Mouse (Mus musculus): Measurements from ENCODE around the gene Ptger3.

Ptger3 gene

GRCm38 (mm10) chr3:157566725-157567565 lies at the start of gene Ptger3:
TSS of gene Ptger3 (plus strand) at chr3:157566892.
- DNase-seq = peak; percentile 69

- DNase-seq = no peak
These were observed 48.7 kb upstream of the Ptger3 start for GRCm38 (mm10) chr3:157517992-157518391.

GRCm38 (mm10) chr3:157520433-157520832 lies 46.3 kb upstream of the Ptger3 start:
- peak; percentile 71 for DNase-seq

GRCm38 (mm10) chr3:157523834-157524233 lies 42.9 kb upstream of the Ptger3 start:
- DNase-seq = no peak

GRCm38 (mm10) chr3:157531585-157531984 lies 35.1 kb upstream of the Ptger3 start:
- DNase-seq = no peak

- peak; percentile 96 for DNase-seq
These were observed 32.5 kb upstream of the Ptger3 start, which contains the start of gene Zranb2 for GRCm38 (mm10) chr3:157533964-157534785. TSS of gene Zranb2 (plus strand) at chr3:157534160.

GRCm38 (mm10) chr3:157534786-157535415 lies 31.8 kb upstream of the Ptger3 start:
- no peak for DNase-seq

- DNase-seq = no peak
These were observed 17.4 kb upstream of the Ptger3 start for GRCm38 (mm10) chr3:157549323-157549722.

GRCm38 (mm10) chr3:157549758-157550600 lies 16.7 kb upstream of the Ptger3 start:
- DNase-seq = no peak

GRCm38 (mm10) chr3:157565196-157565595 lies 1.5 kb upstream of the Ptger3 start:
- DNase-seq = peak; percentile 78

- DNase-seq = peak; percentile 31
These were observed 957 bp downstream of the Ptger3 start for GRCm38 (mm10) chr3:157567566-157568132.

- DNase-seq = no peak
These were observed 5.3 kb downstream of the Ptger3 start for GRCm38 (mm10) chr3:157572011-157572410.

- DNase-seq = no peak
These were observed 9.0 kb downstream of the Ptger3 start for GRCm38 (mm10) chr3:157575441-157576342.

GRCm38 (mm10) chr3:157576343-157576722 lies 9.6 kb downstream of the Ptger3 start:
- no peak for DNase-seq

- no peak for DNase-seq
These were observed 10.2 kb downstream of the Ptger3 start for GRCm38 (mm10) chr3:157576862-157577261.

- no peak for DNase-seq
These were observed 11.9 kb downstream of the Ptger3 start for GRCm38 (mm10) chr3:157578469-157579170.

GRCm38 (mm10) chr3:157579376-157579775 lies 12.7 kb downstream of the Ptger3 start:
- DNase-seq = no peak

GRCm38 (mm10) chr3:157580299-157580698 lies 13.6 kb downstream of the Ptger3 start:
- DNase-seq = no peak

GRCm38 (mm10) chr3:157581755-157582154 lies 15.1 kb downstream of the Ptger3 start:
- no peak for DNase-seq
